ENCODE assay signal across 24 mouse cellular contexts in genomic region chr12:11247460-11247859, GRCm38 (mm10). TPM values are rescaled to one million over a fixed set of nuclear protein-coding genes. Genes with fewer than 3 reads are reported as not detected.
"Had no signal": no experiment of that assay in that cellular context is flagged by ENCODE, and none has a peak within 500 bp of the region (broad histone marks: within the 10 kb centered on the region; RNA-seq: fewer than 3 reads in every experiment).

No protein-coding gene starts in this region.

- H3K4me2 ChIP-seq: neural tube, embryonic 13.5 days; neural tube, embryonic 15.5 days; stomach, embryonic 15.5 days had no signal

- H3K9ac ChIP-seq: neural tube, embryonic 13.5 days; neural tube, embryonic 15.5 days; stomach, embryonic 15.5 days had no signal

- H3K27me3 ChIP-seq: neural tube, embryonic 13.5 days; neural tube, embryonic 15.5 days; stomach, embryonic 15.5 days had no signal

- DNase-seq: retina, postnatal 1 day; right cerebral cortex, adult 18-20 months; right cerebral cortex, postnatal 14 days; right cerebral cortex, postnatal 25 days; right cerebral cortex, postnatal 4 days; spleen, adult 18-20 months; thymus, adult 18-20 months; thymus, adult 2 months; thymus, postnatal 14 days; thymus, postnatal 25 days; thymus, postnatal 36 days; thymus, postnatal 4 days had no signal

- H3K4me1 ChIP-seq: neural tube, embryonic 13.5 days; neural tube, embryonic 15.5 days; stomach, embryonic 15.5 days had no signal

- H3K27ac ChIP-seq: neural tube, embryonic 13.5 days; neural tube, embryonic 15.5 days; stomach, embryonic 15.5 days; stomach, postnatal 0 days had no signal

- H3K9me3 ChIP-seq: neural tube, embryonic 13.5 days; neural tube, embryonic 15.5 days; stomach, embryonic 15.5 days had no signal

- H3K4me3 ChIP-seq: neural tube, embryonic 13.5 days; neural tube, embryonic 15.5 days; stomach, embryonic 15.5 days had no signal

- H3K36me3 ChIP-seq: neural tube, embryonic 15.5 days had no signal

RNA-seq across cellular contexts. Expression of gene Msgn1, which starts 38.7 kb away (rescaled TPM):
- total RNA-seq: neutrophil, adult 5-6 weeks had no signal
- polyA plus RNA-seq: neural tube, embryonic 13.5 days; neural tube, embryonic 14.5 days; neural tube, embryonic 15.5 days; small intestine, adult 2 months; stomach, embryonic 14.5 days; stomach, embryonic 15.5 days; stomach, embryonic 16.5 days; stomach, postnatal 0 days; testis, adult 2 months; thymus, postnatal 0 days; urinary bladder, adult 2 months had no signal
